Mouse (Mus musculus): ENCODE results near the gene Trim11. TPM values are rescaled to one million over a fixed set of nuclear protein-coding genes. Genes with fewer than 3 reads are reported as not detected.
A peak's percentile ranks its signal among the peaks of the same experiment; 100 is the strongest.
"Not testable (repeated sequence)": the region's sequence is repeated elsewhere in the genome, so short reads cannot be mapped to it uniquely, and the experiment has no call there.

Gene Trim11
- total RNA-seq (2021) = 10 to 100 TPM; 26.0 to 27.0 TPM

DNA sequence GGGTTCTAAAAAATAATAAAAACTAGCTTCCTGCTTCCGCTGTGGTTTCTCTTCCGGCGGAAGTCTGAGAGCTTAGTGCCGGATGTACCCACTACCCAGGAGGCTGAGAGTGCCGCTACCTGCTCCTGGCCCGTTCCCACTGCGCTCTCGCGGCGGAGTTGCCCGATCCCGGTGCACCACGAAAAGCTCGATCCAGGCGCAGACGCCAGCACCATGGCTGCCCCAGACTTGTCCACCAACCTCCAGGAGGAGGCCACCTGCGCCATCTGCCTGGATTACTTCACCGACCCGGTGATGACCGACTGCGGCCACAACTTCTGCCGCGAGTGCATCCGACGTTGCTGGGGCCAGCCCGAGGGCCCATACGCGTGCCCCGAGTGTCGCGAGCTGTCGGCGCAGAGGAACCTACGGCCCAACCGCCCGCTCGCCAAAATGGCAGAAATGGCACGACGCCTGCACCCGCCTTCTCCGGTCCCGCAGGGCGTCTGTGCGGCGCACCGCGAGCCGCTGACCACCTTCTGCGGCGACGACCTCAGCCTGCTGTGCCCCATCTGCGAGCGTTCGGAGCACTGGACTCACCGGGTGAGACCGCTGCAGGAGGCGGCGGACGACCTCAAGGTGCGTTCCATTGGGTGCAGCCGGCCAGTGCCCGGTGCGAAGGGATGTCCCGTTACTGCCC is at the start of gene Trim11:
Trim11 (plus strand) TSS at position 67 of the 679 bp plus-strand sequence.
- DNase-seq = peak; percentile 47
- intact Hi-C loops (cut with DNase I) = no loop called here

- DNase-seq = no peak
- intact Hi-C loops (cut with DNase I) = loop anchor here (10.0 kb wide), 1 partner anchor 366 kb away; the partner anchor contains the start of gene Wnt3a
Observed at GRCm38 (mm10) chr11:58929055-58929454, 48.8 kb upstream of the Trim11 start.

DNA sequence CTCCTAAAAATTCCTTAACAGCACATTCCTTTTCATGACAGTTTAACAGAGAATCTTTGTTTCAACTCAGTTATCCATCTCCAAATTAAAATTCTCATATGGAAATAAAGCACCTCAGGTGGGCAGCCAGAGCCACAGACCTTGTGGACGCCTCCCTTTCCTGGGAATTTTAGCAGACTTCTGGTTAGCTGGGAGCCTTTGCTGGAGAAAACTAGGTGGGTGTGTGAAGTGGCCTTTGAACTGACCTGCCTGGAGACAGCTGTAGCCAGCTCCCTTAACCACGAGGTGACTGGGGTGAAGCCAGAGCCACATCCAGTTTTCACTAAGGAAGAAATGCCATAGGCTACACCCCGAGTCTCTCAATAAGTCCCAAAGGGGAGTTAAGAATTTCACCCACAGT is 48.3 kb upstream of the Trim11 start:
- intact Hi-C loops (cut with DNase I) = loop anchor here (10.0 kb wide), 1 partner anchor 365 kb away; the partner anchor contains the start of gene Wnt3a
- no peak for DNase-seq

DNA sequence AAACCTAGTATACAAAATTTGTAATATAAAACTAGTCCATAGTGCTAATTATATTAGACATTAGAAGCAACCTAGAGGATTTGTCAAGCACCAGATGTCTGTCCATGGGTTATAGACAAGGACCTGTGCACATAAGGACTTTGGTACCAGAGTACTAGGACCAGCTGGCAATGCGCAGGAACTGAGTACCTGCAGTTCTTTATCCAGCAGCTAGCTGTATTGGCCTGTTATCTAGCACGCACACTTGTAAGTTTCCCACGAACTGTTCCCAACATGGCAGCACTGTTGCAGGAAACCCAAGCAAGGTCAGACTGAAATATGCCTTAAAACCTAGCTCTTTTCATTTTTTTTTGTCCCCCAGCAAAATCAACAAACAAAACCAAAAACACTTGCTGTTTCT is 47.6 kb upstream of the Trim11 start:
- DNase-seq = no peak
- intact Hi-C loops (cut with DNase I) = no loop called here

DNA sequence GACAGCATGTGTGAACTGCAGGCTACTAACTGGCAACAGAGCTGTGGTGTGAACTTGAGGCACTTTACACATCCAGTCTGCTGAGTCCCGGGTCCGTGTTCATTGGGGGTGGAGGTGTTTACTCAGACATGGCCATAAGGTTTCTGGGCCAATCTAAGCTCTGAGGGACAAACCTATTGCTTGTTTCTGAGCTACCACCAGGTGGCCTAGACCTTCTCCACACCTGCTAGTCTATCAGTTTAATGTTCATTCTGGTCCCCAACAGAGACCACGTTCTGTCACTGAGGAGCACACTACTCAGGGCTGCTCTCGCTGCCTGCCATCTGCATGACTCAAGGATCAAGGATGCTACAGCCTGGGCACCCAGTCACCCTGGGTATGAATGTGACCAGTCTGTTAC is 46.3 kb upstream of the Trim11 start:
- intact Hi-C loops (cut with DNase I) = no loop called here
- no peak for DNase-seq

DNA sequence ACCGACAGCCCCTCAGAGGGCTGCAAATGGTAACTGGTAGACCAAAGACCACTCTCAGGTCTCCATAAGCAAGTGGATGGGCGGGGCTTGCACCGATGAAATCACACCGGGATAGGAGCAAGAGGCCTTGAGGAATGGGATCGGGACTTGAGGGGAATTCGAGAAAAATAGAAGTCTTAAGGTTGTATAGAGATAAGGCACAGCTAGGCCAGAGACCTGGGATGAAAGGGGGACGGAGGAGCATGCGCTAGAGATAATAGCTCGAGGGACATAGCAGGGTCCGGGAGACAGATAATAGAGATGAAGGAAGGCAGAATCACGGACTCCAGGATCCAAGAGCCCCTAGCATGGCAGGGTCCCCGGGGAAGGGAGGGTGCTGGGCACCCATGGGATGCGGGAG is 40.0 kb upstream of the Trim11 start:
- no peak for DNase-seq
- intact Hi-C loops (cut with DNase I) = no loop called here

- peak; percentile 93 for DNase-seq
- intact Hi-C loops (cut with DNase I) = no loop called here
Observed at GRCm38 (mm10) chr11:58938322-58939087, 39.4 kb upstream of the Trim11 start, which contains the start of gene Rnf187. Gene Rnf187, minus strand, starts transcription at chr11:58938916.

DNA sequence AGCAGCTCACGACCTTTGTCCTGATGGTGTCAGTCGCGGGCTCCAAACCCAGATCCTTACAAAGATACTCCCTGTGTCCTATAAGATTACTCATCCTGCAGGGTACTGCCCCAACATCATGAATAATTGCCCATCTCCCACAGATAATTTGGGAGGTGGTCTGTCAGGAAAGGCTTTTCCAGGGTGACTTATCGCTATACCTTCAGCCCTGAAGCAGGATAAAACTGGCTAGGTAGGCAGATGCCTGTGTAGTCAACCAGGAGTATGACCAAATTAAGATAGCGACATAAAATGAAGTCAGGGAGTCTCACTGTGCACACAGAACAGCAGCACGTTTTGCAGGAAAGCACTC is 38.8 kb upstream of the Trim11 start:
- intact Hi-C loops (cut with DNase I) = no loop called here
- no peak for DNase-seq

- intact Hi-C loops (cut with DNase I) = no loop called here
- no peak for DNase-seq
Observed at GRCm38 (mm10) chr11:58944136-58944535, 33.8 kb upstream of the Trim11 start.

GRCm38 (mm10) chr11:58947306-58947705 is 30.6 kb upstream of the Trim11 start:
- no peak for DNase-seq
- intact Hi-C loops (cut with DNase I) = no loop called here

DNA sequence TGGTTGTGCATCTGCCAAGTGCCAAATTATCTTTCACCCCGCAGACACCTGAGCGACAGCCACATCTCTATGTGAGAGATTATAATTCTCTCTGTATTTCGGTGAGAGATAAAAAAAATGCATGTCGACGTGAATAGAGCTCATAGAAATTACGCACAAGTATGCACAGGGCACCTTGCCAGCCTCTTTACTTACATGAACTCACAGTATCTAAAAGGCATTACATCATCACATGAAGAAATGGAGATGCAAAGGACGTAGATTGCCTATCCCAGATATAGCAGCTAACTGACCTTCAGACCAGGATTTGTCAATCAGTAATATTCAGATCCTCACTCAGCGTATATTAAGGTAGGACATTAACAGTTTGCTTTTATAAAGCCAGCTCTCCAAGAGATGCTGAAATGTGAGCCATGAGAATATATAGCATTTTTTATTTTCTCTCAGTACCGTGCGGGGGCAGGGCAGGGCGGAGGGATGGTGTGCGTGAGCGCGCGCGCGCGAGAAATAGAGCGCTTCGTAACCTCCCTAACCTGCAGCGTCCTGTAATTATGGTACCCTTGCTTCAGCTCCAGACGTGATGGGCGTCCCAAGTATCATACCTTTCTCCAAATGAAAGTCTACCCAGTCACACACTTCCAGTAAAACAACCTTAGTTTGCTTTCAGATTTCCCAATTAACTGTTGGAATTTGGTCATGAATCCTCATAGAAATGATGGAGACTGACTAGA is 29.9 kb upstream of the Trim11 start:
- intact Hi-C loops (cut with DNase I) = no loop called here
- peak; percentile 59 for DNase-seq

GRCm38 (mm10) chr11:58948542-58949479 is 29.1 kb upstream of the Trim11 start, which contains the start of gene Hist3h2ba:
Gene Hist3h2ba, plus strand, starts transcription at chr11:58948920.
- peak; percentile 74 for DNase-seq
- intact Hi-C loops (cut with DNase I) = no loop called here

DNA sequence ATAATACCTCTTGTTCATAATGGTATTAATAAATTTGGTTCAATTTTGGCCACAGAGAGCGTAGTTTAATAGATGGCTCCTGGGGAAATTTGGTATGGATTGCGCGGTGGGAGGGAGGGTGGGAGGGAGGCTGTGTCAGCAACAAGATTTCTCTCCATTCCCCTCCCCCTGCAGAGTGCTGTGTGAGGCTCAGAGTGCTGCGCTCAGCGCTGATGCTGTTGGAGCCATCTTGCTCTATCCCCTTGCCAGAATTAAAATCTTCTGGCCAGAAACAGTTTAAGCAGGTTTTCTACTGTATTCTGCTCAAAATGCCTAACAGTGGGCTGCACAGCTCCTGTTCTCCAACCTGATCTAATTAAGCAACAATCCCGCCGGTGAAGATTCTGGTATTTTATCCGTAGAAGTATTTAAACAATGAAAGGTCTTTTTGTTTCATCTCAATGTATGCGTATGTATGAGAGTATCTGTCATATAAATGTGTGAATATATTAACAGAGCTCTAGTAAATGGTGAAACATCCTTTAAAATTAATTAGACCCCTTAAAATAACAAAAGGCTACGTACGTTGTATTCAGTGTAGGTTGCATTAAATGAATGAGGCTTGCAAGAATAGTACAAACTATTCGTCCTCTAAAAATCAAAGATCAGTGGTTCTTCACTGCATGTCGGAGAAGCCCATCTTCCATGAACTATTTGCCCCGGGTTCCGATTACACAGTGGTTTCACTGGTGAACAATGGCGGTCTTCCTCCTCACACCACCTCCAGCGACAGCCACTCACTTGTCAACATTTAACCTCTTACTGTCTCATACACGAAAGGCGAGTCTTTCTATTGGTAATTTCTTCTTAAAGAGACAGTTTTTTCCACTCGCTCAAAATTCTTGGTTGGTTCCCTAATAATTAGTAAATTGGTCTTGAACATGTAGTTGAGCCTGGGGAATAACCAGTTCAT is 28.1 kb upstream of the Trim11 start:
- intact Hi-C loops (cut with DNase I) = loop anchor here (10.0 kb wide), 1 partner anchor 255 kb away; the partner anchor contains the start of genes 2310033P09Rik and Mrpl55
- DNase-seq = peak; percentile 78

- no peak for DNase-seq
- intact Hi-C loops (cut with DNase I) = loop anchor here (10.0 kb wide), 1 partner anchor 254 kb away; the partner anchor contains the start of genes 2310033P09Rik and Mrpl55
Observed at GRCm38 (mm10) chr11:58951210-58951609, 26.7 kb upstream of the Trim11 start.

DNA sequence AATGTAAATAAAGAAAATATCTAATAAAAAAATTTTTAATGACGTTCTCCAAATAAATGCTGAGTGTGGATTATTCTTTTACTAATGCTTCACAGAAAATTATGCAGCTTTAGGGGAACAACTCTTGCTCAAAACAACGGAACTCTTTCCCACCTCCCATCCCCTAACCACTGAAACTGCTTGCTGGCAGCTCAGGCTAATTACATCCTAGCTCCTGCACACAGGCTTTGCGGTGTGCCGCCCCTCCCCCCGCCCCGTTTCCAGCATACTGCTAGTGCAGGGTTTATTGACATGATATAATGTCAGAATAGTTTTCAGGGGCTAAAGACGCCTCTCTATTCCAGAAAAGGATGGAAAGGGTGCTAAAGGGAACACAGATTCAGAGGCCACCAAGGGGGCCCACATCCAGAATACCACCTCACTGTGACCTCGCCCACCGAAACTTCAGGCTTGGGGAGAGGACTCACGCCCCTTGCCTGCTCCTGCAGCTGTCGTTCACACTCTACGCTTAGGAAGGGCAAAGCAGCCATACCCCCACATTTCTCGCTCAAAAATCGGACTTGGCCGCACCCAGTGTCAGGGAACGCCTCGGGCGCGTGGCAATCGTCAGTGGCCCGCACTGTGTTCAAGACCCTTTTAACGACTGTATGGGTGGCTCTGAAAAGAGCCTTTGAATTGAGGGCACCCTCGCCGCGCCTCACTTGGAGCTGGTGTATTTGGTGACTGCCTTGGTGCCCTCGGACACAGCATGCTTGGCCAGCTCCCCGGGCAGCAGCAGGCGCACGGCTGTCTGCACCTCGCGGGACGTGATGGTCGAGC is 24.3 kb upstream of the Trim11 start:
- intact Hi-C loops (cut with DNase I) = loop anchor here (10.0 kb wide), 1 partner anchor 251 kb away; the partner anchor contains the start of genes 2310033P09Rik and Mrpl55
- peak; percentile 52 for DNase-seq

- DNase-seq = not testable (repeated sequence)
- intact Hi-C loops (cut with DNase I) = loop anchor here (10.0 kb wide), 1 partner anchor 251 kb away; the partner anchor contains the start of genes 2310033P09Rik and Mrpl55
Observed at GRCm38 (mm10) chr11:58954170-58954419, 23.8 kb upstream of the Trim11 start.

DNA sequence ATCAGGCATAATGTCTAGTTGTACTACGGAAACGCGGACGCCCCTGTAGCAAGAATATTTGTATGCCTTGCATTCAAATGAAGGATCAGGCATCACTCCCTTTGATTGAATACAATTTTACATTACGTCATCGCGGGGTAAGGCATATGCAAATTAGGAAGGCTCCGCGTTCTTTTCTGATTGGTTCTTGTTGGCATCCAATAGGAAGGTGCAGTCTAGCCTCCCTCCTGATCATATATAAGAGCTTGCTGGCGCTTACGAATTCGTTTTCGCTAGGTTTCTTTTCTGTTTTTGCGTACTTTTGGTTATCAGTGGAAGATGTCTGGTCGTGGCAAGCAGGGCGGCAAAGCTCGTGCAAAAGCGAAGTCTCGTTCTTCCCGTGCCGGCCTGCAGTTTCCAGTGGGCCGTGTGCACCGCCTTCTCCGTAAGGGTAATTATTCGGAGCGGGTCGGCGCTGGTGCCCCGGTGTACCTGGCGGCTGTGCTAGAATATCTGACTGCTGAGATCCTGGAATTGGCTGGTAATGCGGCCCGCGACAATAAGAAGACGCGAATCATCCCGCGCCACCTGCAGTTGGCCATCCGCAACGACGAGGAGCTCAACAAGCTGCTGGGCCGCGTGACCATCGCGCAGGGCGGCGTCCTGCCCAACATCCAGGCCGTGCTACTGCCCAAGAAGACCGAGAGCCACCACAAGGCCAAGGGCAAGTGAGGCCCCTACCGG is 23.3 kb upstream of the Trim11 start, which contains the start of the genes Hist3h2a and Trim17:
Hist3h2a (plus strand) TSS at position 266 of the 723 bp plus-strand sequence.
Trim17 (plus strand) TSS at position 266 of the 723 bp plus-strand sequence.
- intact Hi-C loops (cut with DNase I) = loop anchor here (10.0 kb wide), 1 partner anchor 250 kb away; the partner anchor contains the start of genes 2310033P09Rik and Mrpl55
- peak; percentile 89 for DNase-seq

All from left cerebral cortex, postnatal 4 days (tissue).